Mouse (Mus musculus): ENCODE measurements around the gene Psmd9. TPM values are rescaled to one million over a fixed set of nuclear protein-coding genes. Genes with fewer than 3 reads are reported as not detected.

Gene Psmd9
- total RNA-seq, 4 experiments from 2014 or later, result 24.3 to 36.7 (median 27.7) TPM

DNA sequence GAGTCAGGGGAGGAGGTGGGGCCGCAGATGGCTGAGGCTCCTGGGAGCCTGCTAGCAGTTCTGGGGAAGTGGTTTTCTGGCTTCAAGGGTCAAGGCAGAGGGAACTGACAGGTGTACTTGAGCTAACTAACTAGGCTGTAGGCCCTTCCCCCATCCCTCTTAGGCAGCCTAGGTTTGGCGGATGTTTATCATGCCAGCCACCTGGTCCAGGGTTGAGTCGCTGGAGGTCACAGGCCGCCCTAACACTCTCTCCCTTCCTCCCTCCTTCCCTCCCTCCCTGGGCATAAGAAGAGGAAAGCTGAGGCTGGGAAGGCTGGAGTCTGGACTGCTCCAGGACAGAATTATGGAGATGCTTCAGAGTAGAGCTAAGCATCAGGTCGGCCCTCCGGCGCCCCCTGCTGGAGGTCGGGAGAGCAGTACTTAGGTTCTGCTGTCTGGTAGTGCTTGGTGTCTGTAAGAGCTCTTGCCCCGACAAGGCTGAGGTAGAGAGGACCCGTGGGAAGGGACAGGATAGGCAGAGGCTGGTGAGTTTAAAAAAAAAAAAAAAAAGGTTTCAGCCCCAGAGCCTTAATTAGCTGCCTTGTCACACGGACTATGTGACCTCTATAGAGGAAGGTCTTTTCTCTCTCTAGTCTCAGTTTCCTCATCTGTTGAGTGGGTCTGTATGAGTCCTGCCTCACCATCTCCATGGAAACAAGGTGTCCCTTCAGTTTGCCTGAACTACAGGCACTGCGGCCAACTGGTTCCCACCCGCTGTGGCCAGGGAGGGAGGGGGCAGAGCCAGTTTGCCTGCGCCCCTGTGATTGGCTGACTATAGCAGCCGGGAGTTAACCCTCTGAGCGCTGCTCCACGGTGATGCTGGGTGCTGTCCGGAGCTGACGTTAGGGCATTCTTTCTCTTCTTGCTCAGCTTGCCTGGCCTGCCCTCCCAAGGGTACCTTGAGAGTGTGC, 19.5 kb upstream of the Psmd9 start:
- DNase-seq (ENCODE audit: low spot score in 2 of 2), result peak; percentile 86 to 89

- DNase-seq (ENCODE audit: low spot score in 2 of 2), result no peak
Observed at GRCm38 (mm10) chr5:123150641-123151040, 18.6 kb upstream of the Psmd9 start.

GRCm38 (mm10) chr5:123151077-123151476, 18.1 kb upstream of the Psmd9 start:
- no peak for DNase-seq (ENCODE audit: low spot score in 2 of 2)

DNA sequence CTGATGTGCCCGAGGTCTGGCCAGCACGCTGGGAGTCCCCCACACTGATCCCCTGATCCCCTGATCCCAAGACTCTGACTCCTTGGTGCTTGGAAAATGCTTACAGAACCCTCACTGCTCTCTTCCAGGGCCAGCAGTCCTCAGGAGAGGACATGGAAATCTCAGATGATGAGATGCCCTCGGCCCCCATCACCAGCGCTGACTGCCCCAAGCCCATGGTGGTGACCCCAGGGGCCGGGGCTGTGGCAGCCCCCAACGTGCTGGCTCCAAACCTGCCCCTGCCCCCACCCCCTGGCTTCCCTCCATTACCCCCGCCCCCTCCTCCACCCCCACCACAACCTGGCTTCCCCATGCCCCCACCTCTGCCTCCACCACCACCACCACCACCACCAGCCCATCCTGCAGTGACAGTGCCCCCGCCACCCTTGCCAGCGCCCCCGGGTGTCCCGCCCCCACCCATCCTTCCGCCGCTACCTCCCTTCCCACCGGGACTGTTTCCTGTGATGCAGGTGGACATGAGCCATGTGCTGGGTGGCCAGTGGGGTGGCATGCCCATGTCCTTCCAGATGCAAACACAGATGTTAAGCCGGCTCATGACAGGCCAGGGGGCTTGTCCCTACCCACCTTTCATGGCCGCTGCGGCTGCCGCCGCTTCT, 17.4 kb upstream of the Psmd9 start:
- DNase-seq (ENCODE audit: low spot score in 2 of 2), result no peak

DNA sequence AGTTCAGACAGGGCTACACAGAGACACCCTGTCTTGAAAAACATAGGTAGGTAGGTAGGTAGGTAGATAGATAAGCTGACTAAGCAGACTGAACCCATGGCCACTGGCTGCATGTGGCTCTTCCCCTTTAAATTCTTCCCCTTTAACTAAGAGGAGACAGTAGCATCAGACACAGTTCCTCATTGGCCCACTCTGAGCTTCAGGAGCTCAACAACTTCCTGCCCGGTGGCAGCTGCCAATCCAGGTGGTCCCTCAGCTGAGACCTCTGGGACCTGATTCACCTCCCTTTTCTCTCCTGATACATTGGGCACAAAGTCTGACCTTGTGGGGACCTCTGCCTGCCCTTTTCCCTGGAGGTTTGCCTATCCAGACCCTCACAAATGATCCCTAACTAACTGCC, 16.3 kb upstream of the Psmd9 start:
- no peak for DNase-seq (ENCODE audit: low spot score in 2 of 2)

- peak in 1 of 2 experiments; percentile 28 for DNase-seq (ENCODE audit: low spot score in 2 of 2)
Observed at GRCm38 (mm10) chr5:123155425-123155824, 13.8 kb upstream of the Psmd9 start.

GRCm38 (mm10) chr5:123156763-123157162, 12.4 kb upstream of the Psmd9 start:
- DNase-seq (ENCODE audit: low spot score in 2 of 2), result no peak

DNA sequence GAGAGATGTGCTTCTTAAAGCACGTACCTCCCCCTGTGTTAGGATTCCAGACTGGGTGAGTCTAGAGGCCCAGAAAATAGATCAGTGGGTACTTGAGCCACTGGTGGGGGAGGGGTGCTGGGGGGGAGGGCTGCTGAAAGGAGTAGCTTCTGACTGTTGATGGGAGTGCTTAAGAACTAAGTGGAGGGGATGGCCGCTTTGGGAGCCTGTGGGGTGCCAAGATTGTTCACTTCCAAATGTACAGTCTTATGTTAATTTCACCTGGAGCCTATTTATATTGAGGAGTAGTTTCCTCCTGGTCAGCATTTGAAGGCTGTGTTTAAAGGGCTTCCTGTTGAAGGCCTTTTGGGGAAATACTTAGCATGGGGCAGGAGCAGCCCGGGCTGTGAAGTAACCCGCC, 11.2 kb upstream of the Psmd9 start:
- no peak for DNase-seq (ENCODE audit: low spot score in 2 of 2)

DNA sequence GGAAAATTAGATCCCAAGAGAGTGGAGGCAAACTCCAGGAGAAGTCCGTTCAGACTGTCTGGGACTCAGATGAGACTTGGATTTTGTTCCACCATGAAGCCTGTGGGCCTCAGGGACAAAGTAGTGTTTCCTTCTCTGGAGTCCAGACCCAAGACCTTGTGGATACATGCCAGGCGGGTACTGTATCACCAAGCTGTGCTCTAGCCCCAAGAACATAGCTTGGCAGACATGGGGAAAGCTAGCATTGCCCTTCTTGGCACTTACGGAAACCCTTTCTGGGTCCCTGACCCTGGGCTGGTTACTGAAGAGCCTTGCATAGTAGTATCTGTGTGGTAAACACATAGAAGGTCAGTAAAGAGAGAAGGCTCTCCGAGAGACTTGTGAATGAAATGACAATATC, 9.8 kb upstream of the Psmd9 start:
- no peak for DNase-seq (ENCODE audit: low spot score in 2 of 2)

GRCm38 (mm10) chr5:123159866-123160265, 9.3 kb upstream of the Psmd9 start:
- DNase-seq (ENCODE audit: low spot score in 2 of 2), result no peak

GRCm38 (mm10) chr5:123160341-123160740, 8.9 kb upstream of the Psmd9 start:
- no peak for DNase-seq (ENCODE audit: low spot score in 2 of 2)

- DNase-seq (ENCODE audit: low spot score in 2 of 2), result no peak
Observed at GRCm38 (mm10) chr5:123162942-123163341, 6.3 kb upstream of the Psmd9 start.

DNA sequence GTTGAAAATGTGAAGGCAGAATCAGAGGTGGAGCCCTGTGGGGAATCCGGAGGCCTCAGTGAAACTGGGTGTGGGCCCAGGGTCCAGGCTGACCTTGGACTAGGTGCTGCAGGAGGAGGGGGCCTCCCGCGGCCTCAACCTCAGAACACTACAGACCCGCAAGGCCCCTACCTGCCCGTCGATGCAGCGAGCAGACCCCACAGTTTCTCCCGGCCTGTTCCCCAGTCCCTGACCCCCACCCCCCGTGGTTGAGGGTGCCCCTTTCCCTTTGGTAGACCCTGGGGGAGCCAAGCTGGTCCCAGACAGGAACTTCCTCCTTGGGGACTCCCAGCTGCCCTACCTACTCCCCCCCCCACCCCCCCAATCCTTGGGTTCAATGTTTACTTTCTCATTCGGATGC, 2.8 kb upstream of the Psmd9 start:
- DNase-seq (ENCODE audit: low spot score in 2 of 2), result no peak

DNA sequence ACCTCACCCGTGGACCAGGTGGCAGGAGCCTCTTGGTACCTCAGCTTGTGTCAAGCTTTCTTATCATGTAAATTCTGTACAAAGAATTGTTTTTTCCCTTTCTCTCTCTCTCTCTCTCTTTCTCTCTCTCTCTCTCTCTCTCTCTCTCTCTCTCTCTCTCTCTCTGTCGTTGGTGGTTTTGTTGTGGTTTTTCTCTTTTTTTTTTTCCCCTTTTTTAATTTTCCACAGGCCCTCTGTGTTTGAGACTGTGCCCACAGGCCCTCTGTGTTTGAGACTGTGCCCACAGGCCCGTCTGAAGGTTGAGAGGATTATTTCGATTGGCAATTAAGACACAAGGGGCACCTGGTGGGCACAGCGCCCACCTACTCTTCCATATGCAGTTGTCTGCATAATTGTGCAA, 1.6 kb upstream of the Psmd9 start:
- DNase-seq (ENCODE audit: low spot score in 2 of 2), result no peak

- no peak for DNase-seq (ENCODE audit: low spot score in 2 of 2)
Observed at GRCm38 (mm10) chr5:123170365-123170764, 1.2 kb downstream of the Psmd9 start.

- DNase-seq (ENCODE audit: low spot score in 2 of 2), result peak; percentile 65 to 73
Observed at GRCm38 (mm10) chr5:123171646-123172350, 2.6 kb downstream of the Psmd9 start.

GRCm38 (mm10) chr5:123178792-123179191, 9.6 kb downstream of the Psmd9 start:
- DNase-seq (ENCODE audit: low spot score in 2 of 2), result no peak

GRCm38 (mm10) chr5:123180390-123180789, 11.2 kb downstream of the Psmd9 start:
- no peak for DNase-seq (ENCODE audit: low spot score in 2 of 2)

DNA sequence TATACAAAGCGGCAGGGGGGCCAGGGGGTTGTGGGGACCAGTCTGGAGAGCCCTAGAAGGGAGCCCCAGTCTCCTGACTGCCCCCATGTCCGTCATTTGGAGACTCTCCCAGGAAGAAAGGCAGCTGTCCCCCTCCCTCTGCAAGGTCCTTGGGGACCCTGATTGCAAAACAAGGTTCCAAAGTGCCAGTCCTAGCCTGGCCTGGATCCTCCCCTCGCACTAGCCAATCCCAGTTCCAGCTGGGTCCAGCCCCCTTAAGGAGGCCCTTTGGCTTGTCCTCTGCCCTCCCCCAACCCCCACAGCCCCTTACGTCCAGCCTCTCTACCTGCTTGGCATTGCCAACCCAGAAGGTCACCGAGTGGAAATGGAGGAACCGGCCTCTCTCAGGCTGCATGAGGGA, 12.3 kb downstream of the Psmd9 start:
- no peak for DNase-seq (ENCODE audit: low spot score in 2 of 2)

- DNase-seq (ENCODE audit: low spot score in 2 of 2), result no peak
Observed at GRCm38 (mm10) chr5:123182651-123183050, 13.4 kb downstream of the Psmd9 start, which contains the start of gene Hpd. Gene Hpd, minus strand, starts transcription at chr5:123182727.

DNA sequence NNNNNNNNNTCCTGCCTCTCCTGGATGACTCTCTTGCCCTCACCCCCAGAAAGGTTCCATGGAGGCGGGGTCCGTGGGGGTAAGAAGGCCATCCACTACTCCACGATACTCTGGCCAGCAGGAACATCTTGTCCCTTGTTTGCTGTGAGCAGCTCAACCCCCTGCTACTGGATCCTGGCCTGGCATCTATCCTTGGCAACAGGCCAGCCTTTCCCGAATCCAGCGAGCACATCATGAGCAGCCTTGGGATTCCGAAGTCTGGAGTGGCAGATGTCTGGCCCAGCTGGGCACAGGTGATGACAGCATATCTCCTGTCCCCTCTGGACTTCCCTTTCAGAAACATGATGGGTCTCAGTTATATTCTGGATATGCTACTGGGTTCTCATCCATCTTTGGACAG, 16.8 kb downstream of the Psmd9 start:
- DNase-seq (ENCODE audit: low spot score in 2 of 2), result no peak

GRCm38 (mm10) chr5:123187306-123187705, 18.1 kb downstream of the Psmd9 start:
- no peak for DNase-seq (ENCODE audit: low spot score in 2 of 2)
